In the genomic region with DNA sequence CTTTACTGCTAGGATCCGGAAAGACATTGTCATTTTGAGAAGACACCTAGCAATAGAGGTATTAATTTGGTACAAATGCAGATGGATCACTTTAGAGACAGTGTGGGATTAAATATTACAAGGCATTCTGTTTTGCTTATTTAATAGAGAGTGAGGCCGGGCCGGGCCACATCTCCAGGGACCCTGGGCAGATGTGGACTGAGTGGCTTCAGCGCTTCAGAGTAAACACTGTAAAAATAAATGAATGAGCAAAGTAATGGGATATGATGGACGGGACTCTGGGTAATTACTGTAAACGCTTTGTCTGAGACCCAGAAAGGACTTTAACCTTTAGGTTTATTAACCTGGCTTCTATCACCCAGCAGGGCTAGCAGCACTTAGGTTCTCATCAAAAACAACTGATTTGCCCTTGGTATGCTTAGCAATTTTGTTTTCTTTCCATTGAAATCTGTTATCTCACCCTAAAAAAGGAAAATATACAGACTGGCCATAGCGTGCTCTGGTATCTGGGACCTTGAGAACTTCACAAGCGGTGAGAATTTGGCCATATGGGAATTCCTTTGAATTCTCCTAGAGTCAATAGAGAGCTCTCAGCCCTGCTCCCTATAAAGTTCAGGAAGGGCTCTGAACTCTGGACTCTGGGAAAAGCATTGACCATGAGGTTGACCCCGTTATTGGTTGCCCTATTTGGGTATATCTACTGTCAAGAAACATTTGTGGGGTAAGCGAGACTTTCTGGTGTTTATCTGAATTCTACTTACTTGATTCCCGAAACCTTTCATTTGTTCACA, we compare ENCODE assay signal across 14 mouse cellular contexts. TPM values are rescaled to one million over a fixed set of nuclear protein-coding genes. Genes with fewer than 3 reads are reported as not detected.
DNase-seq lines count a peak whose midpoint lies in the region; ATAC-seq and TF ChIP-seq lines count a peak whose summit lies in the region.
"Had no signal": no experiment of that assay in that cellular context is flagged by ENCODE, and none has a peak within 500 bp of the region (broad histone marks: within the 10 kb centered on the region; RNA-seq: fewer than 3 reads in every experiment).

A gene (plus strand): TSS at position 574 of the 791 bp plus-strand sequence.

- DNase-seq in heart, postnatal 25 days (ENCODE audit: low spot score): no peak
- DNase-seq in kidney, postnatal 0 days (ENCODE audit: low spot score): no peak
- no peak for DNase-seq in kidney, postnatal 10 days
- no peak for DNase-seq in embryonic facial prominence, embryonic 14.5 days (ENCODE audit: low spot score)
- no peak for DNase-seq in left cerebral cortex, postnatal 25 days (ENCODE audit: low spot score in 2 of 2)
- DNase-seq: adrenal gland, postnatal 25 days; cerebellum, postnatal 14 days; liver; lung, embryonic 14.5 days; right cerebral cortex, postnatal 14 days; thymus, postnatal 4 days had no signal

- H3K4me1 ChIP-seq in heart, embryonic 11.5 days (ENCODE audit: control insufficient read depth, insufficient read depth, low read length): peaks cover 41% of the 10 kb centered on the region
- H3K4me1 ChIP-seq in kidney, postnatal 0 days (replicated peaks; ENCODE audit: insufficient read depth, low read length): peaks cover 10% of the 10 kb centered on the region
- peaks cover 36% of the 10 kb centered on the region for H3K4me1 ChIP-seq in embryonic facial prominence, embryonic 14.5 days (ENCODE audit: control insufficient read depth, insufficient read depth, low read length)
- peaks cover 71% of the 10 kb centered on the region for H3K4me1 ChIP-seq in limb, embryonic 12.5 days (replicated peaks)

- H3K27ac ChIP-seq in heart, embryonic 11.5 days (ENCODE audit: low read depth, low read length): peak within 1 kb of the TSS; percentile 79
- no peak within 1 kb of the TSS for H3K27ac ChIP-seq in kidney, postnatal 0 days
- H3K27ac ChIP-seq in embryonic facial prominence, embryonic 14.5 days (replicated peaks; ENCODE audit: low read depth, low read length): 0 out of 2 replicates have a peak within 1 kb of the TSS, but pooled peaks have one; percentile 30
- peak within 1 kb of the TSS; percentile 98 for H3K27ac ChIP-seq in limb, embryonic 12.5 days

- ATAC-seq in heart, embryonic 11.5 days (replicated peaks; ENCODE audit: insufficient number of reproducible peaks, low FRiP score, low TSS enrichment): no peak
- ATAC-seq in kidney, postnatal 0 days (replicated peaks; ENCODE audit: low FRiP score, low read depth): no peak
- ATAC-seq in embryonic facial prominence, embryonic 14.5 days (ENCODE audit: low read depth): no peak
- ATAC-seq in limb, embryonic 12.5 days (ENCODE audit: insufficient number of reproducible peaks, insufficient read depth, low FRiP score, low TSS enrichment, low read depth): no peak
- no peak for ATAC-seq in monocyte, adult 5-6 weeks (replicated peaks; ENCODE audit: insufficient number of reproducible peaks, low FRiP score, low TSS enrichment, poor library complexity, severe bottlenecking)

- no peaks in the 10 kb centered on the region for H3K9me3 ChIP-seq in heart, embryonic 11.5 days (replicated peaks; ENCODE audit: control insufficient read depth, low read length)
- H3K9me3 ChIP-seq in kidney, postnatal 0 days (replicated peaks; ENCODE audit: low read length): no peaks in the 10 kb centered on the region
- no peaks in the 10 kb centered on the region for H3K9me3 ChIP-seq in embryonic facial prominence, embryonic 14.5 days (ENCODE audit: control insufficient read depth, low read length)
- H3K9me3 ChIP-seq in limb, embryonic 12.5 days: no peaks in the 10 kb centered on the region

- H3K4me3 ChIP-seq in heart, embryonic 11.5 days (ENCODE audit: low read depth, low read length): no peak within 1 kb of the TSS
- no peak within 1 kb of the TSS for H3K4me3 ChIP-seq in kidney, postnatal 0 days (replicated peaks; ENCODE audit: low read depth, low read length)
- no peak within 1 kb of the TSS for H3K4me3 ChIP-seq in embryonic facial prominence, embryonic 14.5 days (ENCODE audit: low read depth, low read length)
- no peak within 1 kb of the TSS for H3K4me3 ChIP-seq in limb, embryonic 12.5 days (replicated peaks)

- intact Hi-C loops in heart, postnatal 25 days (cut with DNase I): no loop called here
- intact Hi-C loops in left cerebral cortex, postnatal 25 days (cut with DNase I): no loop called here

- 0 out of 2 replicates have a peak within 1 kb of the TSS, but pooled peaks have one; percentile 3 for H3K9ac ChIP-seq in heart, embryonic 11.5 days (ENCODE audit: low read depth, low read length)
- no peak within 1 kb of the TSS for H3K9ac ChIP-seq in kidney, postnatal 0 days (ENCODE audit: low read depth, low read length)
- no peak within 1 kb of the TSS for H3K9ac ChIP-seq in embryonic facial prominence, embryonic 14.5 days (ENCODE audit: low read depth, low read length)
- no peak within 1 kb of the TSS for H3K9ac ChIP-seq in limb, embryonic 12.5 days (replicated peaks)
- H3K9ac ChIP-seq: lung, embryonic 14.5 days had no signal

- no peak for TF ChIP-seq CTCF in kidney, postnatal 0 days (IDR thresholded peaks at IDR 0.05; ENCODE audit: low read depth)

- H3K36me3 ChIP-seq in heart, embryonic 11.5 days (ENCODE audit: control insufficient read depth, insufficient read depth, low read length): no peaks in the 10 kb centered on the region
- no peaks in the 10 kb centered on the region for H3K36me3 ChIP-seq in kidney, postnatal 0 days (ENCODE audit: insufficient read depth, low read length)
- H3K36me3 ChIP-seq in embryonic facial prominence, embryonic 14.5 days (ENCODE audit: control insufficient read depth, insufficient read depth, low read length): no peaks in the 10 kb centered on the region
- H3K36me3 ChIP-seq in limb, embryonic 12.5 days: no peaks in the 10 kb centered on the region

- H3K27me3 ChIP-seq in heart, embryonic 11.5 days (ENCODE audit: control insufficient read depth, insufficient read depth, low read length): no peaks in the 10 kb centered on the region
- H3K27me3 ChIP-seq in kidney, postnatal 0 days (ENCODE audit: insufficient read depth, low read length): no peaks in the 10 kb centered on the region
- H3K27me3 ChIP-seq in embryonic facial prominence, embryonic 14.5 days (replicated peaks; ENCODE audit: control insufficient read depth, insufficient read depth, low read length): no peaks in the 10 kb centered on the region
- H3K27me3 ChIP-seq in limb, embryonic 12.5 days: no peaks in the 10 kb centered on the region

- no peak within 1 kb of the TSS for H3K4me2 ChIP-seq in heart, embryonic 11.5 days
- H3K4me2 ChIP-seq in kidney, postnatal 0 days (ENCODE audit: low read length): no peak within 1 kb of the TSS
- no peak within 1 kb of the TSS for H3K4me2 ChIP-seq in embryonic facial prominence, embryonic 14.5 days (ENCODE audit: low read depth, low read length)
- no peak within 1 kb of the TSS for H3K4me2 ChIP-seq in limb, embryonic 12.5 days
- H3K4me2 ChIP-seq: lung, embryonic 14.5 days had no signal

- WGBS in heart, embryonic 11.5 days (ENCODE audit: insufficient replicate concordance): 54% methylated on average over 11 of the region's 11 CpGs
- WGBS in kidney, postnatal 0 days: 56% methylated on average over 11 of the region's 11 CpGs
- 50% methylated on average over 11 of the region's 11 CpGs for WGBS in embryonic facial prominence, embryonic 14.5 days
- WGBS in limb, embryonic 12.5 days: 44% methylated on average over 11 of the region's 11 CpGs

RNA-seq across cellular contexts. Expression of the gene that starts here (rescaled TPM):
- 8.3 and 11.7 TPM in 2 replicates for polyA plus RNA-seq in heart, embryonic 11.5 days (2014; fragmentation: Nextera tagmentation; extraction: Ambion mirVana)
- not detected for total RNA-seq in heart, postnatal 25 days (2021)
- 11.5 and 12.4 TPM in 2 replicates for polyA plus RNA-seq in kidney, postnatal 0 days (2015; fragmentation: Nextera tagmentation; extraction: Ambion mirVana)
- polyA plus RNA-seq in embryonic facial prominence, embryonic 14.5 days (2014; fragmentation: Nextera tagmentation; extraction: Ambion mirVana): 3.3 and 4.5 TPM in 2 replicates
- 23.7 and 28.1 TPM in 2 replicates for polyA plus RNA-seq in limb, embryonic 12.5 days (2016; fragmentation: Nextera tagmentation; extraction: Ambion mirVana)
- total RNA-seq in monocyte, adult 5-6 weeks (2017): not detected in 3 replicates
- 1 to 10 TPM; 2.2 to 2.3 TPM for total RNA-seq in left cerebral cortex, postnatal 25 days (2021)
